ENCODE assay signal across 8 mouse cellular contexts in genomic region chr1:182982995-182983394, GRCm38 (mm10). TPM values are rescaled to one million over a fixed set of nuclear protein-coding genes. Genes with fewer than 3 reads are reported as not detected.
DNase-seq lines count a peak whose midpoint lies in the region; ATAC-seq lines count a peak whose summit lies in the region.

No protein-coding gene starts in this region.

- intact Hi-C loops in gastrocnemius, postnatal 14 days (cut with DNase I; ENCODE audit: low total_unique reads) = no loop called here

- peaks cover 16% of the 10 kb centered on the region for H3K4me1 ChIP-seq in megakaryocyte, embryonic 14.5 days

- peak; percentile 92 for DNase-seq in gastrocnemius, postnatal 14 days
- peak; percentile 62 to 84 for DNase-seq in left cerebral cortex, adult 9 months (ENCODE audit: low spot score in 2 of 2)
- DNase-seq in right cerebral cortex, adult 2 months (ENCODE audit: low spot score in 2 of 2) = peak; percentile 84 to 91
- peak; percentile 75 for DNase-seq in urinary bladder, postnatal 10 days (ENCODE audit: low spot score)

- H3K36me3 ChIP-seq in megakaryocyte, embryonic 14.5 days (replicated peaks; ENCODE audit: low read length) = no peaks in the 10 kb centered on the region

- peak; percentile 100 for ATAC-seq in activated CD4-positive, CD25-positive, alpha-beta regulatory T cell, adult 4 months
- peak; percentile 100 for ATAC-seq in common myeloid progenitor, adult 5-6 weeks (replicated peaks; ENCODE audit: low read depth, poor library complexity, severe bottlenecking)
- ATAC-seq in inflammation-experienced regulatory T-cells, adult 6 months = peak; percentile 100

- peak overlapping the region; percentile 87 for H3K4me3 ChIP-seq in megakaryocyte, embryonic 14.5 days (replicated peaks)

- peaks cover 45% of the 10 kb centered on the region for H3K27me3 ChIP-seq in megakaryocyte, embryonic 14.5 days (replicated peaks)

- H3K9me3 ChIP-seq in megakaryocyte, embryonic 14.5 days = no peaks in the 10 kb centered on the region

RNA-seq across cellular contexts. Expression of gene Tlr5, which starts 28.4 kb away (rescaled TPM):
- polyA plus RNA-seq in activated CD4-positive, CD25-positive, alpha-beta regulatory T cell, adult 4 months (2017; shearing (Covaris generic)) = under 1 TPM in 1 of 2 experiments, not detected in 1; 0.27 TPM
- not detected in 2 replicates for total RNA-seq in common myeloid progenitor, adult 5-6 weeks (2017)
- 1 to 10 TPM; 2.0 to 2.1 TPM for total RNA-seq in gastrocnemius, postnatal 14 days (2021)
- polyA plus RNA-seq in inflammation-experienced regulatory T-cells, adult 6 months (2017; shearing (Covaris generic)) = not detected
- 0.58 TPM in 1 of 2 replicates, not detected in the other for polyA plus RNA-seq in megakaryocyte, embryonic 14.5 days (2012; ENCODE audit: insufficient read depth, low replicate concordance)

Comparison
In these comparisons a context has a peak if more than half of its experiments do, and no peak if none do; other contexts are left out.
1. Peak in every context shown above with its lines: DNase-seq, ATAC-seq and H3K4me3 ChIP-seq.